Mouse (Mus musculus): ENCODE data around the gene Gpx3.
"Not testable (repeated sequence)": the region's sequence is repeated elsewhere in the genome, so short reads cannot be mapped to it uniquely, and the experiment has no call there.

Gene Gpx3

GRCm38 (mm10) chr11:54879434-54879833, 22.8 kb upstream of the Gpx3 start:
- intact Hi-C loops (cut with DNase I) = loop anchor here (1.0 kb wide), 2 partner anchors 48 to 105 kb away; no protein-coding TSS in a partner anchor

DNA sequence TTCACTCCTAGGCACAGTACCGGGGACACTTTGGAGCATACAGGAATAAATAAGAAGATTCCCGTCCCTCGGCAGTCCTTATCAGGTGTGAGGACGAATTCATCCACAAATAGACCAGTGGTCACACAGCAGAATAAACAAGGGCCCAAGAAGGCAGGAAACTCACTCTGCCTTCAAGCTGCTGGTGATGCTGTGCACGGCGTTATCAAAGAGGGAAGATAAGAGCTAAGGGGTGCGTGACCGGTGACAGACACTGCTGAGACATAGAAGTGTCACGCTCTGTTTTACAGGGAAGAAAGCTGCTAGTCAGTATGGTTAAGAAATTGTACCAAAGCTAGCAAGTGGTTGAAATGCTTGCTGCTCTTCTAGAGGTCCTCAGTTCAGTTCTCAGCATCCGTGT, 22.3 kb upstream of the Gpx3 start:
- intact Hi-C loops (cut with DNase I) = loop anchor here (1.0 kb wide), 2 partner anchors 47 to 104 kb away; no protein-coding TSS in a partner anchor

DNA sequence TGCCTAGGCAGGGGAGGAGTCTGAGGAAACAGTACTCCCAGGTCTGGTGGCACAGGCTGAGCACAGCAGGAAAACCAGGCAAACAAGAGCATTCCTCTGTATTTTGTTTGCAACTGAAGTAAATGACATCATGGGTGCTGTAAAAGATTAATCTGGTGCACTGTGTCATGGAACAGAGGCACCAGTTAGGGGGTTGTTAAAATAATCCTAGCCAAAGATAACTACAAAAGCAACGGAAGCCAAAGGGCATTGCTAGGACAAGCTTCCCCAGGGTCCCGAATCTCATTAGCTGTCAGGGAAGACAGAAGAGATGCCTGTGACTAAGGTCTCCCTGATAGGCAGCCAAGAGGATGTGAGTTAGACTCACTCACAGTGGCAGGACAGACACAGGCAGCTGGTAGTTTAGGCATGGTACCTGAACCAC, 21.2 kb upstream of the Gpx3 start:
- intact Hi-C loops (cut with DNase I) = no loop called here

GRCm38 (mm10) chr11:54882671-54883070, 19.6 kb upstream of the Gpx3 start:
- intact Hi-C loops (cut with DNase I) = no loop called here

GRCm38 (mm10) chr11:54884197-54884828, 17.9 kb upstream of the Gpx3 start:
- intact Hi-C loops (cut with DNase I) = no loop called here

GRCm38 (mm10) chr11:54884937-54885336, 17.3 kb upstream of the Gpx3 start:
- intact Hi-C loops (cut with DNase I) = no loop called here

- intact Hi-C loops (cut with DNase I) = no loop called here
These were observed 16.8 kb upstream of the Gpx3 start for GRCm38 (mm10) chr11:54885406-54885805.

GRCm38 (mm10) chr11:54887927-54888326, 14.3 kb upstream of the Gpx3 start:
- intact Hi-C loops (cut with DNase I) = no loop called here

GRCm38 (mm10) chr11:54891341-54891740, 10.9 kb upstream of the Gpx3 start:
- intact Hi-C loops (cut with DNase I) = no loop called here

GRCm38 (mm10) chr11:54892091-54892490, 10.2 kb upstream of the Gpx3 start:
- intact Hi-C loops (cut with DNase I) = no loop called here

GRCm38 (mm10) chr11:54894589-54894988, 7.7 kb upstream of the Gpx3 start:
- intact Hi-C loops (cut with DNase I) = no loop called here

DNA sequence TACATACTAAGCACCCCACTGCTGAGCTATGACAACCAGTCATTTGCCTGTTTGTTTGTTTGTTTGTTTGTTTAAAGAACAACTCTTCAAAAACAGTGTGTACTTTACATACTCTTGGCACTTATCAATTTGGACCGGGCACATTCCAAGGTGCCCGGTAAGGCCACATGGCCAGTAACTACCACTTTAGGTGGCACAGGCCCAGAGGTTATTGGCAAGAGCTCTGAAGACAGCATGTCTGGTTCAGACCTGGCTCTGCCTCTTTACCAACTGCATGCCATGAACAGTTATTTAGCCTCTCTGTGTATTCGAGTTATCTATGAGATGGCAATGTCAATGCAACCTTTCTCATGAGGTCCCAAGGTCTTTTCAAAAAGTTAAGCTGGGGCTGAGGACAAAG, 5.6 kb upstream of the Gpx3 start:
- intact Hi-C loops (cut with DNase I) = not testable (repeated sequence)

- intact Hi-C loops (cut with DNase I) = no loop called here
These were observed 4.8 kb upstream of the Gpx3 start for GRCm38 (mm10) chr11:54897470-54897869.

GRCm38 (mm10) chr11:54899657-54900056, 2.6 kb upstream of the Gpx3 start:
- intact Hi-C loops (cut with DNase I) = no loop called here

GRCm38 (mm10) chr11:54903339-54903738, 1.1 kb downstream of the Gpx3 start:
- intact Hi-C loops (cut with DNase I) = no loop called here

DNA sequence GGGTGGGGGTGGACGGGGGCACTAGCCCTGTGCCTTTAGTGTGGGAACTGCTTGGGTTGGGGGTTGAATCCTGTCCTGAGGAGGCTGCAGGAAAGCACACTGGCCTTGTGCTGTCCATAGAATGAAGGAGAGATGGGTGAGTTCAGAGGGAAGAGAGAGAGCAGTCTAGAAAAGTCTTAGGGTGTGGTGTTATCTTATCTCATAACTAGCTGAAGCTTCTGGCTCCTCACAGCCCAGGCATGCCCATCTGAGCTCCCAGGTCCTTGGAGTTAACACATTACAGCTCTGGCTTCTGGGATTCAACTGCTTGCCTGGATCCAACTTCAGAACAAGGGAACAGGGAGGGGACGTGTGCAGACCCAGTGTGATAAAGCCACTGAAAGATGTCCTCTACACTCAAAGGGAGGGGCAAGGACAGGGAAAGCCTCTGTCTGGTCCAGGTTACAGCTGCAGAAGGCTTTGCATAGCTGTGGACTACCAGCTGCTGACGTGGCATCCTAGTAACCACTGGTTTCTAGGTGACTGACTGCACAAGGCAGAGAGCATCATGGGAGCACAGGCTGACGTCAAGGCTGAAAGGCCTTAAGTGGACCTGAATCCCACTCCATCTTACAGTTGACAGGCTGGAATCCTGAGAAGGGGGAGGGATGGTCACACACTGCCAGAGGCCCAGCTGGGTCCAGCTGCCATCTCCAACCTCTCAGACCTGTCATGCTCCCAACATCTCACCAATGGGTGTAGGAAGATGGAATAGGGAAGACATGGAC, 1.9 kb downstream of the Gpx3 start:
- intact Hi-C loops (cut with DNase I) = no loop called here

- intact Hi-C loops (cut with DNase I) = no loop called here
These were observed 2.8 kb downstream of the Gpx3 start for GRCm38 (mm10) chr11:54905086-54905485.

- intact Hi-C loops (cut with DNase I) = no loop called here
These were observed 3.7 kb downstream of the Gpx3 start for GRCm38 (mm10) chr11:54905931-54906330.

DNA sequence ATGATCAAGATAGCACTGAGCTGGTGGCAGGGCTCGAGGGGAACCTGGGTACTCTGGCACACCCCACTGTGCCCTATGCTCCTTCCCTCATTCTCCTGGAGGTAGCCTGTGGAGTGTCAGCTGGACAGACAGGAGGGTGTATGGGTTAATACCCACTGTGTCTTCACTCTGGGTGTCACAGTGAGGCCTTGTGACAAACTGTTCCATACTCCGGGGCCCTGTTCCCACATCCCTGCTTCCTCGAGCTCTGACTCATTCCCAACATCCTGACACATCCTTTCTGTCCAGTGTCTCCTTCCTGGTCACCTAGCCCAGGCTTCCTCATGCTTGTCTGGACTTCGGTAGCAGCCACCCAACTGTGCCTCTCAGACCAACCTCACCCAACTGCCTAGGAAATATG, 4.2 kb downstream of the Gpx3 start:
- intact Hi-C loops (cut with DNase I) = no loop called here

DNA sequence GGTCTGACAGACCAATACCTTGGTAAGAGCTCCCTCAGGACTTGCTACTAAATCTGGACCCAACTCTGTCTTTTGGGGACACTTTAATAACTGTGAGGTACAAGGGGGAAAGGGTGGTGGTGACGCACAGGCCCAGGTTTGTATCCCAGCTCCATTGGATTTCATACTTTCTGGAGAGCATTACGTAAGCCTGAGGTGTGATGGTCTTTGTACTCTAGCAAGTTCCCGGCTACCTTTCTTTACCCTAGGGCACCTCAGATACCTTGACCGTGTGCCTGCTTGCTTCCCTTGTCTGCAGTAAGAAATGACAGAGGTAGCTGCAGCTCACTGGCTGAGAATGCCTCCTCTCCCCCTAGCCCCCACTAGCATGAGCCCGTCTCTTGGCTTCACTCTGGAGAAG, 5.0 kb downstream of the Gpx3 start:
- intact Hi-C loops (cut with DNase I) = no loop called here

- intact Hi-C loops (cut with DNase I) = no loop called here
These were observed 7.0 kb downstream of the Gpx3 start for GRCm38 (mm10) chr11:54909273-54909672.

DNA sequence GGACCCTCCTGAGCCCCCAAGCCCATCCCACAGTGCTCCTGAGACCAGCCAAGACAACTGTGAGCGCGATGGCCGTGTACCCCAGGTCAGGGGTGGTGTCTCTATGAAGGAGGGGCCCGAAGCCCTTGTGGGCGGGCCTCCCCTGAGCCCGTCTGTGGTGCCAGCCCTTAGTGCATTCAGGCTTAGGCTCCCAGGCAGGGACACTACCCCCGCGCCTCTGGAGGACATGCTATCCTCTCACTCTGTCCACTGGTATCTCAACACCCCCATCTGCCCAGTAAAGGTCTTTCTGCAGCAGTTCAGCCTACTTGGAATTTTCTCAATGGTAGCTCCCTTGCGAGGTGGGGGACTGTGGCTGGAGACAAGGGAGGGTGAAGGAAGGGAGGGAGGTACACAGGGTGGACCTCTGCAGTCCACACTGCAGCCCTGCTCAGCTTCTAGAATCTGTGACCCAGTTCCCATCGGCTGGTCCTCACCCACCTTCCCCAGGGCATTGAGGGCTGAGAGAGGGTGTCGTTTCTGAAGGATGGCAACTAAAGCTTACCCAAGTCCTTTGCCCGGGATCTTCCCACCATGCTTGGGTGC, 7.9 kb downstream of the Gpx3 start:
- intact Hi-C loops (cut with DNase I) = no loop called here

DNA sequence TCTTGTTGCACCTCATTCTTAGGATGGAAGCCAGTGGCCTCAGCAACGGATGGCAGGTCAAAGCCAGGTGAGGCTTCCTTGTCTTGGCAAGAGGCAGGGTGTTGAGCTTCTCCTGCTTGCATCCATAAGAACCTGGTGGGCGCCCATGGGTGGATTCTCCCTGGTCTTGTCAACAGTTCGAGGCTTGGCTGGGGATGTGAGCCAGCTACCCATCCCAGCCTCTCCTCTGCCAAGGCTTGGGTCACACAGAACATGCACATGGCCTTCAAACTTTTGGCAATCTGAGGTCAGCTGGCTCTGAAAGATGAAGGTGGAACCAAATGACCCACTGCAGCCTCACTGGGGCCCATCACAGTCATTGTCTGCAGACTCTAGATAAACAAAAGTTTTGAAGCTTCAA, 8.9 kb downstream of the Gpx3 start:
- intact Hi-C loops (cut with DNase I) = no loop called here
